Mouse (Mus musculus) spleen, embryonic (tissue): ENCODE measurements around the gene Bcl7c.
"Not testable (repeated sequence)": the region's sequence is repeated elsewhere in the genome, so short reads cannot be mapped to it uniquely, and the experiment has no call there.

Experiments
- CTCF ChIA-PET: fragments of 350-600 bp; sonication (Branson Sonifier 250); formaldehyde crosslinking; loops from one replicate; lab custom pipeline; 2022; lab: Charles Lee

Gene Bcl7c

GRCm38 (mm10) chr7:127651624-127652023 lies 57.1 kb downstream of the Bcl7c start:
- CTCF ChIA-PET = interaction anchor here (0.6 kb wide), 1 partner anchor 922 kb away, joined by 4 read pairs; no protein-coding TSS in a partner anchor

GRCm38 (mm10) chr7:127649206-127649605 lies 59.5 kb downstream of the Bcl7c start:
- CTCF ChIA-PET = interaction anchor here (0.7 kb wide), 1 partner anchor 22 kb away, joined by 3 read pairs; no protein-coding TSS in a partner anchor

- CTCF ChIA-PET = interaction anchor here (0.7 kb wide), 1 partner anchor 22 kb away, joined by 3 read pairs; no protein-coding TSS in a partner anchor
Observed at GRCm38 (mm10) chr7:127648516-127649201, 60.1 kb downstream of the Bcl7c start.

GRCm38 (mm10) chr7:127647576-127647975 lies 61.2 kb downstream of the Bcl7c start:
- CTCF ChIA-PET = not testable (repeated sequence)

- CTCF ChIA-PET = interaction anchor here (0.7 kb wide), 1 partner anchor 22 kb away, joined by 5 read pairs; no protein-coding TSS in a partner anchor
Observed at GRCm38 (mm10) chr7:127646363-127646762, 62.4 kb downstream of the Bcl7c start.

- CTCF ChIA-PET = interaction anchor here (0.6 kb wide), 1 partner anchor 99 kb away, joined by 3 read pairs; no protein-coding TSS in a partner anchor
Observed at GRCm38 (mm10) chr7:127642254-127642653, 66.5 kb downstream of the Bcl7c start.

- CTCF ChIA-PET = no interaction called here
Observed at GRCm38 (mm10) chr7:127641260-127641659, 67.5 kb downstream of the Bcl7c start.

- CTCF ChIA-PET = no interaction called here
Observed at GRCm38 (mm10) chr7:127636963-127637362, 71.8 kb downstream of the Bcl7c start.

GRCm38 (mm10) chr7:127631416-127631815 lies 77.3 kb downstream of the Bcl7c start:
- CTCF ChIA-PET = interaction anchor here (0.5 kb wide), 1 partner anchor 205 kb away, joined by 5 read pairs; no protein-coding TSS in a partner anchor

- CTCF ChIA-PET = no interaction called here
Observed at GRCm38 (mm10) chr7:127628646-127629045, 80.1 kb downstream of the Bcl7c start.

- CTCF ChIA-PET = no interaction called here
Observed at GRCm38 (mm10) chr7:127626471-127626870, 82.3 kb downstream of the Bcl7c start.

- CTCF ChIA-PET = no interaction called here
Observed at GRCm38 (mm10) chr7:127626039-127626438, 82.7 kb downstream of the Bcl7c start.

- CTCF ChIA-PET = interaction anchor here (0.7 kb wide), 1 partner anchor 47 kb away, joined by 6 read pairs; no protein-coding TSS in a partner anchor
Observed at GRCm38 (mm10) chr7:127618402-127618801, 90.3 kb downstream of the Bcl7c start.

GRCm38 (mm10) chr7:127617962-127618361 lies 90.8 kb downstream of the Bcl7c start:
- CTCF ChIA-PET = interaction anchor here (0.7 kb wide), 1 partner anchor 46 kb away, joined by 6 read pairs; no protein-coding TSS in a partner anchor

- CTCF ChIA-PET = no interaction called here
Observed at GRCm38 (mm10) chr7:127616881-127617280, 91.9 kb downstream of the Bcl7c start.

GRCm38 (mm10) chr7:127616336-127616735 lies 92.4 kb downstream of the Bcl7c start:
- CTCF ChIA-PET = no interaction called here

- CTCF ChIA-PET = interaction anchor here (0.5 to 0.6 kb wide), 2 partner anchors 259 to 835 kb away, joined by 3 read pairs; no protein-coding TSS in a partner anchor
Observed at GRCm38 (mm10) chr7:127614891-127615843, 93.6 kb downstream of the Bcl7c start, which contains the start of gene Zfp629. Gene Zfp629, minus strand, starts transcription at chr7:127615797.

- CTCF ChIA-PET = interaction anchor here (0.5 to 0.6 kb wide), 2 partner anchors 260 to 834 kb away, joined by 3 read pairs; no protein-coding TSS in a partner anchor
Observed at GRCm38 (mm10) chr7:127614511-127614890, 94.2 kb downstream of the Bcl7c start.

GRCm38 (mm10) chr7:127614091-127614490 lies 94.6 kb downstream of the Bcl7c start:
- CTCF ChIA-PET = interaction anchor here (0.5 kb wide), 1 partner anchor 260 kb away, joined by 3 read pairs; no protein-coding TSS in a partner anchor

GRCm38 (mm10) chr7:127613501-127613900 lies 95.2 kb downstream of the Bcl7c start:
- CTCF ChIA-PET = no interaction called here

GRCm38 (mm10) chr7:127611561-127611960 lies 97.2 kb downstream of the Bcl7c start:
- CTCF ChIA-PET = no interaction called here
